Mouse (Mus musculus): ENCODE results near the gene Cd200r1.

Gene Cd200r1

GRCm38 (mm10) chr16:44765555-44766319 is at the start of gene Cd200r1:
Gene Cd200r1, plus strand, starts transcription at chr16:44765736.
- DNase-seq (ENCODE audit: low spot score in 2 of 2), result no peak

GRCm38 (mm10) chr16:44716305-44717140 is 49.0 kb upstream of the Cd200r1 start:
- DNase-seq (ENCODE audit: low spot score in 2 of 2), result peak in 1 of 2 experiments; percentile 43

GRCm38 (mm10) chr16:44717141-44717634 is 48.3 kb upstream of the Cd200r1 start:
- no peak for DNase-seq (ENCODE audit: low spot score in 2 of 2)

GRCm38 (mm10) chr16:44717838-44718237 is 47.7 kb upstream of the Cd200r1 start:
- DNase-seq (ENCODE audit: low spot score in 2 of 2), result no peak

GRCm38 (mm10) chr16:44719349-44719748 is 46.2 kb upstream of the Cd200r1 start:
- DNase-seq (ENCODE audit: low spot score in 2 of 2), result no peak

- DNase-seq (ENCODE audit: low spot score in 2 of 2), result no peak
Observed at GRCm38 (mm10) chr16:44720518-44720917, 45.0 kb upstream of the Cd200r1 start.

- no peak for DNase-seq (ENCODE audit: low spot score in 2 of 2)
Observed at GRCm38 (mm10) chr16:44722666-44723065, 42.9 kb upstream of the Cd200r1 start.

GRCm38 (mm10) chr16:44724083-44724787 is 41.3 kb upstream of the Cd200r1 start, which contains the start of gene Nepro:
Gene Nepro, plus strand, starts transcription at chr16:44724301.
- DNase-seq (ENCODE audit: low spot score in 2 of 2), result peak; percentile 92 to 97

- DNase-seq (ENCODE audit: low spot score in 2 of 2), result peak in 1 of 2 experiments; percentile 56
Observed at GRCm38 (mm10) chr16:44724847-44725246, 40.7 kb upstream of the Cd200r1 start.

- DNase-seq (ENCODE audit: low spot score in 2 of 2), result peak; percentile 86 to 89
Observed at GRCm38 (mm10) chr16:44725286-44726223, 40.0 kb upstream of the Cd200r1 start.

GRCm38 (mm10) chr16:44727525-44727924 is 38.0 kb upstream of the Cd200r1 start:
- no peak for DNase-seq (ENCODE audit: low spot score in 2 of 2)

- no peak for DNase-seq (ENCODE audit: low spot score in 2 of 2)
Observed at GRCm38 (mm10) chr16:44734059-44734458, 31.5 kb upstream of the Cd200r1 start.

- DNase-seq (ENCODE audit: low spot score in 2 of 2), result no peak
Observed at GRCm38 (mm10) chr16:44735676-44736075, 29.9 kb upstream of the Cd200r1 start.

GRCm38 (mm10) chr16:44736118-44736517 is 29.4 kb upstream of the Cd200r1 start:
- DNase-seq (ENCODE audit: low spot score in 2 of 2), result no peak

GRCm38 (mm10) chr16:44742753-44743152 is 22.8 kb upstream of the Cd200r1 start:
- DNase-seq (ENCODE audit: low spot score in 2 of 2), result no peak

- no peak for DNase-seq (ENCODE audit: low spot score in 2 of 2)
Observed at GRCm38 (mm10) chr16:44745471-44745865, 20.1 kb upstream of the Cd200r1 start.

GRCm38 (mm10) chr16:44745866-44746562 is 19.5 kb upstream of the Cd200r1 start, which contains the start of gene Gtpbp8:
Gene Gtpbp8, minus strand, starts transcription at chr16:44746363.
- DNase-seq (ENCODE audit: low spot score in 2 of 2), result peak; percentile 89 to 93

- DNase-seq (ENCODE audit: low spot score in 2 of 2), result no peak
Observed at GRCm38 (mm10) chr16:44748007-44748406, 17.5 kb upstream of the Cd200r1 start.

- no peak for DNase-seq (ENCODE audit: low spot score in 2 of 2)
Observed at GRCm38 (mm10) chr16:44757700-44758099, 7.8 kb upstream of the Cd200r1 start.

- DNase-seq (ENCODE audit: low spot score in 2 of 2), result no peak
Observed at GRCm38 (mm10) chr16:44761811-44762210, 3.7 kb upstream of the Cd200r1 start.

All from right cerebral cortex, adult 2 months (tissue).